Mouse (Mus musculus) cerebellum, postnatal 4 days (tissue): Measurements from ENCODE around the gene Tnfsf8.

Experiments
- DNase-seq, 2 experiments: peaks; one replicate each; pipeline ENCODE4 v3.0.0; 2022; ENCODE audit warnings: low spot score in 2 of 2, mixed read lengths in 1 of 2

The Tnfsf8 gene

GRCm38 (mm10) chr4:63860688-63861540, at the start of gene Tnfsf8:
Tnfsf8 (minus strand) TSS chr4:63861347.
- no peak for DNase-seq

- no peak for DNase-seq
These were observed 47.4 kb upstream of the Tnfsf8 start for GRCm38 (mm10) chr4:63908511-63908910.

- no peak for DNase-seq
These were observed 46.3 kb upstream of the Tnfsf8 start for GRCm38 (mm10) chr4:63907473-63907872.

- no peak for DNase-seq
These were observed 44.9 kb upstream of the Tnfsf8 start for GRCm38 (mm10) chr4:63906050-63906449.

- DNase-seq: no peak
These were observed 38.0 kb upstream of the Tnfsf8 start for GRCm38 (mm10) chr4:63899081-63899523.

- no peak for DNase-seq
These were observed 36.0 kb upstream of the Tnfsf8 start for GRCm38 (mm10) chr4:63897152-63897551.

GRCm38 (mm10) chr4:63886156-63886555, 25.0 kb upstream of the Tnfsf8 start:
- no peak for DNase-seq

GRCm38 (mm10) chr4:63876720-63877119, 15.6 kb upstream of the Tnfsf8 start:
- DNase-seq: no peak

GRCm38 (mm10) chr4:63875480-63875879, 14.3 kb upstream of the Tnfsf8 start:
- no peak for DNase-seq

- no peak for DNase-seq
These were observed 9.5 kb upstream of the Tnfsf8 start for GRCm38 (mm10) chr4:63870678-63871077.

- no peak for DNase-seq
These were observed 7.6 kb upstream of the Tnfsf8 start for GRCm38 (mm10) chr4:63868770-63869169.

GRCm38 (mm10) chr4:63862953-63863352, 1.8 kb upstream of the Tnfsf8 start:
- no peak for DNase-seq

- no peak for DNase-seq
These were observed 1.0 kb upstream of the Tnfsf8 start for GRCm38 (mm10) chr4:63862092-63862697.

GRCm38 (mm10) chr4:63860236-63860635, 911 bp downstream of the Tnfsf8 start:
- no peak for DNase-seq

- no peak for DNase-seq
These were observed 1.4 kb downstream of the Tnfsf8 start for GRCm38 (mm10) chr4:63859785-63860203.

- DNase-seq: no peak
These were observed 2.4 kb downstream of the Tnfsf8 start for GRCm38 (mm10) chr4:63858646-63859224.

GRCm38 (mm10) chr4:63856764-63857163, 4.4 kb downstream of the Tnfsf8 start:
- no peak for DNase-seq

GRCm38 (mm10) chr4:63853782-63854386, 7.3 kb downstream of the Tnfsf8 start:
- no peak for DNase-seq

GRCm38 (mm10) chr4:63850082-63850481, 11.1 kb downstream of the Tnfsf8 start:
- no peak for DNase-seq

- DNase-seq: no peak
These were observed 14.1 kb downstream of the Tnfsf8 start for GRCm38 (mm10) chr4:63846881-63847597.

- no peak for DNase-seq
These were observed 15.4 kb downstream of the Tnfsf8 start for GRCm38 (mm10) chr4:63845760-63846159.

- peak in 1 of 2 experiments; percentile 18 for DNase-seq
These were observed 17.2 kb downstream of the Tnfsf8 start for GRCm38 (mm10) chr4:63843924-63844323.
